Mouse (Mus musculus): ENCODE data around the gene Ahdc1.

Gene Ahdc1

GRCm38 (mm10) chr4:133127079-133127478 is 116.0 kb downstream of the Ahdc1 start:
- no peak for DNase-seq (ENCODE audit: low read depth)
